Mouse (Mus musculus) kidney, adult 18-20 months (tissue): Measurements from ENCODE around the gene Arl6ip6.

Experiments used
- DNase-seq: peaks from one replicate; pipeline ENCODE4 v3.0.0; 2021

Gene Arl6ip6

GRCm38 (mm10) chr2:53191523-53192220 is at the start of gene Arl6ip6:
TSS of gene Arl6ip6 (plus strand) at chr2:53191726.
- peak; percentile 99 for DNase-seq

DNA sequence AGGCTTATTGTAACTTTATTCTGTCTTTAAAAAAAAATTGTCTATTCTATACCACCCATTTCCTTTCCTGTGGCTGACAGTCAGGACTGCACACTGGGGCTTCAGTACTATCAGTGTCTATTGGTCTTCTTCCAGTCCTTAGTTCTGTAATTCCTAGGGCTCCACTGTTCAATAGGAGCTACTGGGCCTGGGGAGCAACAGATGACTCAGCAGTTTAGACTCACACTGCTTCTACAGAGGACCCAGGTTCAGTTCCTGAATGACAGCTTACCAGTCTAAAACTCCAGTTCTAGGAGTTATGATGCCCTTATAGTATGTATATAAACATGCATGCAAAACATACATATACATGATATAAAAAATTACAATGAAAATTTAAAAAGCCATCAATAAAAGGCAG is 44.7 kb upstream of the Arl6ip6 start:
- DNase-seq = no peak

DNA sequence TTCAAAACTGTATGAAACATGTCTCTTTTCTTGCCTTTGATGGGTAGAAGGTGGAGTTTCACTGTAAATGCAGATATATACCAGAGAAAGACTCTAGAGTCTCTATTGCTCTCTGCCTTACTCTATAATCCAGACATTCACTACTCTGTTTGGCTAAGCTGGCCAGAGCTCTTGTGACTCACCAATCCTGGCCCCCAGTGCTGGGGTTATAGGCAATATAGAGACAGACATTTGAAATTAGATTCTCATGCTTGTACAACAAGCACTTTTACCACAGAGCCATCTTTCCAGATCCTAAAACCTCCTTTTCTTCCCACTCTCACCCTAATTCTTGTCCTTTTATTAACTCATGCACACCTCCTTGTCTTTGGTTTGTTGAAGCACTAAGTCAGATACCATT is 17.6 kb upstream of the Arl6ip6 start:
- DNase-seq = no peak

DNA sequence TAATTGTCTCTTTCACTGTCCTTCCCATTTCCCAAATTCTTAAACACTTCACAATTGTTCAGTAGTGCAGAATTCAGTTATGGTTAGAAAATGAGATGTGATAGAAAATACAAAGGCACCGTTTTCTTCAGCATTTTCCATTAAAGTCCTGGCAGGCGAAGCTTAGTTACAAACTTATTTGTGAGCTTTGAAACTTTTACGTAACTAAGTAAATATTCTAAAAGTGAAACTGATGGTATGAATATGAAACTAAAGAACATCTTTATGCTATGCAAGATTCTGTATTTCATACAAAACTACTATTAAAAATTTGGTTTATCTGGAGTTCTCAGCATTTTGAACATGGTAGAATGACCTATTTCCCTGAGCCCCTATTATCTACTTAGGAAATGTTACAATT is 12.6 kb upstream of the Arl6ip6 start:
- no peak for DNase-seq

- no peak for DNase-seq
Observed at GRCm38 (mm10) chr2:53179876-53180275, 11.7 kb upstream of the Arl6ip6 start.

DNA sequence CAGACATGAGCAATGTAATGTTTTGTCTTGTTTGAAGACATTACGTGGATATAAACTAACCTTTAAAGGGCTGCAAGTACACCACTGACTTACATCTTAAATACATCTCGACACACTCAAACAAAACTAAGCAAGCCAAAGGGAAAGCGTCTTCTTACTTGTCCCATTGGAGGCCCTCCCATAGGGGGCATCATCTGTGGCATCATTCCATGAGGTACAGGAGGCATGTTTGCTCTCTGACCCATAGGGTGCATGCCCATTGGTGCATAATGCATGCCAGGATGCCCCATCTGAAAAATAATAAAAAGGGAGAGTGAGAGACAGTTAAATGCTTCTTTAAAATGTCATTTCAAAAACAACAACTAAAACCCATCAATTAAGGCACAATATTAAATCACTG is 1.7 kb upstream of the Arl6ip6 start:
- DNase-seq = no peak

GRCm38 (mm10) chr2:53190684-53191511 is 628 bp upstream of the Arl6ip6 start, which contains the start of gene Prpf40a:
TSS of gene Prpf40a (minus strand) at chr2:53191284.
- peak; percentile 99 for DNase-seq

DNA sequence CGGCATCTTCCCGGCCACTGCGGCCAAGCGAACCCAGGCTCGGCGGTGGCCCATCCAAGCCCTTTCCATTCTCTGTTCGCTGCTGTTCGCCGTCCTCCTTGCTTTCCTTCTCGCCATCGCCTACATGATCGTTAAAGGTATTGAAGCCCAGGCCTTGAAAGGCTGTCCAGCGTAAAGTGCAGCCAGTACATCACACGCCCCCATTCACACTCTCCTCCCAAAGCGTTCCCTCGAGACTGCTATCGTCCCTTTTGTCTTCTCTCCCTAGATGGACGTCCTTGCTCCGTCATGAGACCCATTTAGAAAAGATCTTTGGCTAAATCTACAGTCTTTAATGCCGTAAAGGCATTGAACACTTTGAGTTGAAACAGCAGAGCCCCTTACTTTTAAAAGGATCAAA is 860 bp downstream of the Arl6ip6 start:
- no peak for DNase-seq

GRCm38 (mm10) chr2:53196431-53196830 is 4.9 kb downstream of the Arl6ip6 start:
- DNase-seq = no peak

- no peak for DNase-seq
Observed at GRCm38 (mm10) chr2:53199203-53199602, 7.7 kb downstream of the Arl6ip6 start.

- DNase-seq = no peak
Observed at GRCm38 (mm10) chr2:53200164-53200885, 8.8 kb downstream of the Arl6ip6 start.

DNA sequence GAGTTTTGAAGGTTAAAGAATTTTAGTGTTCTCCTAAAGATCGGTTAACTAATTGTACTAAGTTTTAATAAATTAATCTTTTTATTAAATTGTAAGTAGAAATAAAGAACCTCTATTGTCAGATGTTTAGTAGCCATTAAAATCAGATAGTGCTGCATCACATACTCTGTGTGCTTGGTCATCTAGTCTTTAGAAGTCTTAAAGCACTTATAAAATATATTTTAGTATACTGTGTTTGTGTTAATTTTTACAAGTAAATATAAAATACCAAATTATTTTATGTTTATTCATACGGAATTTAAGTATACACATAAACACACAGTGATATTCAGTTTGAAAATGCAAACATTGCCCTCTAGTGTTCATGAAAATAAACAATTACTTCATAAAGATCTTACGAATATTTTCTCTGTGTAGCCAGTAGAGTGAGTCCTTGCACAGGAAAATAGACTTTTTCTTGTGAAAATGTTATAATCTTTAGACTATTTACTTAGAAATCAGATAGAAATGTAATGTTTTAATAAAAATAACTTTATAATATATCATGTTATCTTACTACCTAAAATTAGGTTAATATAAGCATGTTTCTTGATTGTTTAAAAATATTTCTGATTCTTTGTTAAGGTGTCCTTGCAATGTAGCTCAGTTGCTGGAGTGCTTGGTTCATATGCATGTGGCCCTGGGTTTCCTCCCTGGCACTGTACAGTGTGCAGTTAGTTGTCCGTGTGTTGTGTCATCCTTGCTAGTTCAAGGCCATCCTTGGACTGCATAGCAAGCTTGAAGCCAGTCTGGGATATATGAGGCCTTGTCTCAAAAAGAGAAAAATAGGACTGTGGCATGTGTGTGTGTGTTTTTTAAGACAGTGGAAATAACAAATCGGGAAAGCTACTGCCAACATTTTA is 13.1 kb downstream of the Arl6ip6 start:
- DNase-seq = no peak

- no peak for DNase-seq
Observed at GRCm38 (mm10) chr2:53206749-53207148, 15.2 kb downstream of the Arl6ip6 start.

DNA sequence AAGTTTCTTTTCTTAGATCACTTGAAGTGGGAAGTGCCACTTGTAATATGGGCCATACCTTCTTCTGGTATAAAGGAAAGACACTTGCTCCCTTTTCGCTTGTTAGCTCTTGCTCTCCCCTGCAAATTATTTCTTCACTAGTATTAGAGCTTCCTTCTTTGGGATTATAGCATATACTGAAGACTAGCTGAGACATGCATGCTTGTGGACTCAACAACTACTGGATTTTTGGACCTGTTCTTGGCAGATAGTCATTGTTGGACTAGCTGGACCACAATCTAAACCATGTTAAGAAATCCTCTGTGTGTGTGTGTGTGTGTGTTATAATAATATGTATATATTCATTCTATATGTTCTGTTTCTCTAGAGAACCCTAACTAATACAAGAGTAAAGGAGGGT is 22.0 kb downstream of the Arl6ip6 start:
- no peak for DNase-seq

DNA sequence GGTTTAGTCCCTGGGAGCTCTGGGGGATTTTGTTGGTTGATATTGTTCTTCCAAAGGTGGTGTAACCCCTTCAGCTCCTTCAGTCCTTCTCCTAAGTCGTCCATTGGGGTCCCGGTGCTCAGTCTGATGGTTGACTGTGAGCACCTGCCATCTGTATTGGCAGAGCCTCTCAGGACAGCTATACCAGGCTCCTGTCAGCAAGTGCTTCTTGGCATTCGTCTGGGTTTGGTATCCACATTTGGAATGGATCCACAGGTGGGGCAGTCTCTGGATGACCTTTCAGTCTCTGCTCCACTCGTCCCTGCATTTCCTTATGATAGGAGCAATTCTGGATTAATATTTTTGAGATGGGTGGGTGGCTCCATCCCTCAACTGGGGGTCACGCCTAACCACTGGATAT is 30.7 kb downstream of the Arl6ip6 start:
- no peak for DNase-seq

GRCm38 (mm10) chr2:53256982-53257381 is 65.5 kb downstream of the Arl6ip6 start:
- DNase-seq = no peak
